In genomic region chr8:12427886-12428799, GRCm38 (mm10) we compare ENCODE assay signal across 15 mouse cellular contexts. TPM values are rescaled to one million over a fixed set of nuclear protein-coding genes. Genes with fewer than 3 reads are reported as not detected.
DNase-seq lines count a peak whose midpoint lies in the region; ATAC-seq lines count a peak whose summit lies in the region.
"Had no signal": no experiment of that assay in that cellular context is flagged by ENCODE, and none has a peak within 500 bp of the region (broad histone marks: within the 10 kb centered on the region; RNA-seq: fewer than 3 reads in every experiment).

No protein-coding gene starts in this region.

- H3K36me3 ChIP-seq in forebrain, embryonic 12.5 days (replicated peaks) = peaks cover 7% of the 10 kb centered on the region
- H3K36me3 ChIP-seq in neural tube, embryonic 12.5 days = no peaks in the 10 kb centered on the region
- H3K36me3 ChIP-seq: G1E had no signal

- no peak for ATAC-seq in forebrain, embryonic 12.5 days (ENCODE audit: low FRiP score)
- no peak for ATAC-seq in neural tube, embryonic 12.5 days (ENCODE audit: low FRiP score, low read depth)
- no peak for ATAC-seq in monocyte, adult 5-6 weeks (replicated peaks; ENCODE audit: insufficient number of reproducible peaks, low FRiP score, low TSS enrichment, poor library complexity, severe bottlenecking)
- ATAC-seq: liver, postnatal 0 days had no signal

- H3K9me3 ChIP-seq in forebrain, embryonic 12.5 days = no peaks in the 10 kb centered on the region
- no peaks in the 10 kb centered on the region for H3K9me3 ChIP-seq in neural tube, embryonic 12.5 days
- H3K9me3 ChIP-seq: G1E had no signal

- H3K4me2 ChIP-seq in forebrain, embryonic 12.5 days = peak overlapping the region; percentile 19; the same call in 1 of the 2 replicates
- peak overlapping the region; percentile 24 for H3K4me2 ChIP-seq in neural tube, embryonic 12.5 days (replicated peaks)

- peaks cover 75% of the 10 kb centered on the region for H3K27me3 ChIP-seq in forebrain, embryonic 12.5 days
- H3K27me3 ChIP-seq in neural tube, embryonic 12.5 days (replicated peaks) = peaks cover 95% of the 10 kb centered on the region

- WGBS in forebrain, embryonic 12.5 days = 19% methylated on average over 26 of the region's 26 CpGs
- 15% methylated on average over 26 of the region's 26 CpGs for WGBS in neural tube, embryonic 12.5 days

- H3K27ac ChIP-seq in forebrain, embryonic 12.5 days = peak overlapping the region; percentile 96
- H3K27ac ChIP-seq in neural tube, embryonic 12.5 days = no peak overlapping the region
- H3K27ac ChIP-seq: heart, adult 2 months; left cerebral cortex, adult 2 months had no signal

- H3K4me1 ChIP-seq in forebrain, embryonic 12.5 days = peaks cover 64% of the 10 kb centered on the region
- peaks cover 42% of the 10 kb centered on the region for H3K4me1 ChIP-seq in neural tube, embryonic 12.5 days

- no peak overlapping the region for H3K4me3 ChIP-seq in forebrain, embryonic 12.5 days (replicated peaks)
- no peak overlapping the region for H3K4me3 ChIP-seq in neural tube, embryonic 12.5 days
- H3K4me3 ChIP-seq: heart, adult 2 months; left cerebral cortex, adult 2 months had no signal

- H3K9ac ChIP-seq in forebrain, embryonic 12.5 days = no peak overlapping the region
- no peak overlapping the region for H3K9ac ChIP-seq in neural tube, embryonic 12.5 days
- H3K9ac ChIP-seq: liver, postnatal 0 days had no signal

- peak; percentile 51 for DNase-seq in embryo, embryonic 10 days (ENCODE audit: low spot score)
- DNase-seq in embryo, embryonic 9.5 days (ENCODE audit: extremely low spot score) = no peak
- DNase-seq in kidney, postnatal 4 days = peak; percentile 30 to 55
- no peak for DNase-seq in kidney, adult 9 months
- DNase-seq in testis, postnatal 10 days (ENCODE audit: low spot score) = no peak
- DNase-seq: liver, postnatal 0 days; right cerebral cortex, adult 18-20 months; thymus, adult 2 months had no signal

RNA-seq across cellular contexts. Expression of gene Sox1, which starts 33.0 kb away (rescaled TPM):
- polyA plus RNA-seq in forebrain, embryonic 12.5 days (2016; fragmentation: Nextera tagmentation; extraction: Ambion mirVana) = 9.6 and 11.0 TPM in 2 replicates
- 1.9 and 2.0 TPM in 2 replicates for polyA plus RNA-seq in neural tube, embryonic 12.5 days (2016; fragmentation: Nextera tagmentation; extraction: Ambion mirVana)
- total RNA-seq in monocyte, adult 5-6 weeks (2017) = not detected in 3 replicates
- total RNA-seq: adrenal gland, adult 18-20 months; heart, adult 2 months had no signal
- polyA plus RNA-seq: G1E; heart, adult 2 months; liver, postnatal 0 days; thymus, adult 2 months had no signal

Comparison
In these comparisons a context has a peak if more than half of its experiments do, and no peak if none do; other contexts are left out.
1. DNase-seq: peak in embryo, embryonic 10 days (single experiment) and kidney, postnatal 4 days (2 of 2); none in embryo, embryonic 9.5 days (single experiment), kidney, adult 9 months (single experiment) and testis, postnatal 10 days (single experiment).